Mouse (Mus musculus): ENCODE data around the gene Pla2g2d. TPM values are rescaled to one million over a fixed set of nuclear protein-coding genes. Genes with fewer than 3 reads are reported as not detected.

Pla2g2d gene
- total and polyA plus RNA-seq, 3 experiments: not detected

DNA sequence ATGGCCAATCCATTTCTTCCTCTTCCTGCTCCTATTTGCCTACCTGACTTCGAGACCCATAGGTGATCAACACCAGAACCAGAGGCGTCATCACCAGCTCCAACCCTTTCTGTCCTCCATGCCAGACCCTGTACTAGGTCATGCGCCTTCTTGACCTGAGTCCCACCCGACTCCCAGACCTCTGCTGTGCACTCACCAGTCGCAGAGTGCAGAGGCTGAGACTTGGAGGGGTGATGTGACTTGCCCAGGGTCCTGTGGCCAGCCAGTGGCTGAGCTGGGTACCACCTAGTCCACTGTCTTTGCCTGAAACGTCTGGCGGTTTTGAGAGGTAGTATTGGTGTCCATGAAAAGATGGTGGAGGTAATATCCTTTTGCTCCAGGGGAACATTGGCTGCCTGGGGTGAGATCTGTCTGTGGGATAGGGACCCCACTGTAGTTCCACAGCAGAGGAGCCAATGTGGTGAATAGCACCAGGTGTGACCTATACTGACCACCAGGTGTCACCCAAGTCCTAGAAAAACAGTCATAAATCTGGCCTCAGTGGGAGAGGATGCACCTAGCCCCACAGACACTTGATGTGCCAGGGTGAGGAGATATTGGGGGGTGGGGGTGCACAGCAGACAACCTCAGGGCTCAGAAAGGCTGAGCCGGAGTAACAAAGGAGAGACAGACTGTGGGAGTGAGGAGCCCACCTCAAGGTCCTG lies 27.0 kb upstream of the Pla2g2d start:
- Histone ChIP-seq H3K9ac (ENCODE audit: control insufficient read depth, low read depth, low read length, poor library complexity, severe bottlenecking) (no peak overlapping the region), H3K4me3 (ENCODE audit: control insufficient read depth in 1 of 2, insufficient read depth in 1 of 2, low read depth in 2 of 2, low read length in 2 of 2) (no peak overlapping the region), H3K4me1 (ENCODE audit: control insufficient read depth in 1 of 2, insufficient read depth in 2 of 2, low read length in 2 of 2) (no peaks in the 10 kb centered on the region), H3K27me3 (ENCODE audit: control insufficient read depth in 1 of 2, insufficient read depth in 2 of 2, low read length in 2 of 2) (no peaks in the 10 kb centered on the region), H3K27ac (ENCODE audit: control insufficient read depth, low read depth, low read length) (no peak overlapping the region), H3K36me3 (ENCODE audit: control insufficient read depth in 1 of 2, insufficient read depth in 2 of 2, low read length in 2 of 2) (no peaks in the 10 kb centered on the region), H3K9me3 (replicated peaks; ENCODE audit: insufficient read depth, low read length) (no peaks in the 10 kb centered on the region), H3K79me2 (ENCODE audit: control insufficient read depth, insufficient read depth, low read length, poor library complexity) (no peaks in the 10 kb centered on the region)
- DNase-seq (ENCODE audit: low read depth, low spot score): no peak
- TF ChIP-seq CTCF (IDR thresholded peaks at IDR 0.05 in 2 of 3, conservative IDR thresholded peaks at IDR 0.05 in 1 of 3; ENCODE audit: control insufficient read depth in 1 of 3, insufficient read depth in 1 of 3, low read depth in 2 of 3, low read length in 3 of 3, poor library complexity in 1 of 3, severe bottlenecking in 1 of 3) (peak in 1 of 3 experiments; percentile 10; a peak in 1 of 6 replicates), POLR2AphosphoS2 (IDR thresholded peaks at IDR 0.05; ENCODE audit: low read length) (no peak)

DNA sequence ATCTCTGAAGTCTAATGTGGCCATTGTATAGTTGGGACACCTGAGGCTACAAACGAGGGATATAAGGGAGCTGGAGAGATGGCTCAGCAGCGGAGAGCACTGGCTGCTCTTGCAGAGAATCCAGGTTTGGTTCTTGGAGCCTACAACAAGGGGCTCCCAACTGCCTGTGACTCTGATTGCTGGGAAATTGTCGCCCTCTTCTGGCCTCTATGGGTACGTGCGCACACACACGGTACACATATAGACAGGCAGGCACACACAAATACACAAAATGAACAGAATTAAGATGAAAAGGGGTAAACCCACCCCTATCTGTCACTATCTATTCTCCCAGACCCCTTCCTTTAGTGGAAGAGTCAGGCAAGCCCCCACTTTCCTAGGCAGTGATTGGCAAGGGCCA lies 22.9 kb upstream of the Pla2g2d start:
- DNase-seq (ENCODE audit: low read depth, low spot score): no peak
- H3K9ac ChIP-seq (ENCODE audit: control insufficient read depth, low read depth, low read length, poor library complexity, severe bottlenecking): no peak overlapping the region
- no peak overlapping the region for H3K4me3 ChIP-seq (ENCODE audit: control insufficient read depth in 1 of 2, insufficient read depth in 1 of 2, low read depth in 2 of 2, low read length in 2 of 2)
- H3K4me1 ChIP-seq (ENCODE audit: control insufficient read depth in 1 of 2, insufficient read depth in 2 of 2, low read length in 2 of 2): no peaks in the 10 kb centered on the region
- no peaks in the 10 kb centered on the region for H3K9me3 ChIP-seq (replicated peaks; ENCODE audit: insufficient read depth, low read length)
- H3K27ac ChIP-seq (ENCODE audit: control insufficient read depth, low read depth, low read length): no peak overlapping the region
- no peaks in the 10 kb centered on the region for H3K79me2 ChIP-seq (ENCODE audit: control insufficient read depth, insufficient read depth, low read length, poor library complexity)
- TF ChIP-seq CTCF (IDR thresholded peaks at IDR 0.05 in 2 of 3, conservative IDR thresholded peaks at IDR 0.05 in 1 of 3; ENCODE audit: control insufficient read depth in 1 of 3, insufficient read depth in 1 of 3, low read depth in 2 of 3, low read length in 3 of 3, poor library complexity in 1 of 3, severe bottlenecking in 1 of 3) (0 out of 6 replicates have a peak, but pooled peaks of 1 of the 3 experiments have one; percentile 2), MAFK (IDR thresholded peaks at IDR 0.05; ENCODE audit: borderline replicate concordance, low read depth, low read length) (no peak)
- H3K27me3 ChIP-seq (ENCODE audit: control insufficient read depth in 1 of 2, insufficient read depth in 2 of 2, low read length in 2 of 2): no peaks in the 10 kb centered on the region
- H3K36me3 ChIP-seq (ENCODE audit: control insufficient read depth in 1 of 2, insufficient read depth in 2 of 2, low read length in 2 of 2): no peaks in the 10 kb centered on the region

DNA sequence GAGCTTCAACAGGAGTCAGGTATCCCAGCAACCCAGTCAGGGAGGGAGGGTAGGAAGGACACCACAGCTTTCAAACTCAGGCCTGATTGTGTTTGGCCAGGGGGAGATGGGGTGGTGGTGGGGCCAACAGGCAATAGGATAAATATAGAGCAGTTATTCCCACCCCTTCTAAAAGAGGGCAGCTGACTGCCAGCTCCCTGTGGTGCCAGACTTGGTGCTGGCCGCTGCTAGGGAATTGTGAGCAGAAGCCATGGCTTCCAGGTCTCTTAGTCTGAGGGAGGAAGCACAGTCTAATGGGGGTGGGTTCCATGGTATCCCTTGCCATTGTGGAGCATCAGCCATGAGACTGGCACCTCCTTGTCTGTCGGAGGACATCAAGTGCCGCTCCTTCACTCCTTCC lies 21.9 kb upstream of the Pla2g2d start:
- TF ChIP-seq EP300 (IDR thresholded peaks at IDR 0.05; ENCODE audit: low read depth in 1 of 2, low read length in 2 of 2) (no peak), USF1 (IDR thresholded peaks at IDR 0.05; ENCODE audit: low read depth, low read length) (no peak), NRF1 (IDR thresholded peaks at IDR 0.05; ENCODE audit: insufficient read depth, low read depth, low read length, poor library complexity, severe bottlenecking) (no peak), TBP (IDR thresholded peaks at IDR 0.05; ENCODE audit: low read depth, low read length) (no peak), TAL1 (IDR thresholded peaks at IDR 0.05; ENCODE audit: low read length) (no peak), TCF12 (IDR thresholded peaks at IDR 0.05; ENCODE audit: low read depth, low read length) (no peak), MAFK (IDR thresholded peaks at IDR 0.05; ENCODE audit: borderline replicate concordance, low read depth, low read length) (no peak), CTCF (IDR thresholded peaks at IDR 0.05 in 2 of 3, conservative IDR thresholded peaks at IDR 0.05 in 1 of 3; ENCODE audit: control insufficient read depth in 1 of 3, insufficient read depth in 1 of 3, low read depth in 2 of 3, low read length in 3 of 3, poor library complexity in 1 of 3, severe bottlenecking in 1 of 3) (no peak)
- Histone ChIP-seq H3K9ac (ENCODE audit: control insufficient read depth, low read depth, low read length, poor library complexity, severe bottlenecking) (no peak overlapping the region), H3K9me3 (replicated peaks; ENCODE audit: insufficient read depth, low read length) (no peaks in the 10 kb centered on the region), H3K79me2 (ENCODE audit: control insufficient read depth, insufficient read depth, low read length, poor library complexity) (no peaks in the 10 kb centered on the region), H3K27me3 (ENCODE audit: control insufficient read depth in 1 of 2, insufficient read depth in 2 of 2, low read length in 2 of 2) (no peaks in the 10 kb centered on the region), H3K4me3 (ENCODE audit: control insufficient read depth in 1 of 2, insufficient read depth in 1 of 2, low read depth in 2 of 2, low read length in 2 of 2) (no peak overlapping the region), H3K4me1 (ENCODE audit: control insufficient read depth in 1 of 2, insufficient read depth in 2 of 2, low read length in 2 of 2) (no peaks in the 10 kb centered on the region), H3K36me3 (ENCODE audit: control insufficient read depth in 1 of 2, insufficient read depth in 2 of 2, low read length in 2 of 2) (no peaks in the 10 kb centered on the region), H3K27ac (ENCODE audit: control insufficient read depth, low read depth, low read length) (no peak overlapping the region)
- DNase-seq (ENCODE audit: low read depth, low spot score): no peak
